ENCODE assay signal across 11 mouse cellular contexts in genomic region chr9:59706850-59707825, GRCm38 (mm10). TPM values are rescaled to one million over a fixed set of nuclear protein-coding genes. Genes with fewer than 3 reads are reported as not detected.
DNase-seq lines count a peak whose midpoint lies in the region; ATAC-seq and TF ChIP-seq lines count a peak whose summit lies in the region.
"Had no signal": no experiment of that assay in that cellular context is flagged by ENCODE, and none has a peak within 500 bp of the region (broad histone marks: within the 10 kb centered on the region; RNA-seq: fewer than 3 reads in every experiment).

No protein-coding gene starts in this region.

- no peak overlapping the region for H3K9ac ChIP-seq in kidney, embryonic 14.5 days (ENCODE audit: low read depth, low read length)
- no peak overlapping the region for H3K9ac ChIP-seq in MEL (ENCODE audit: control insufficient read depth, low read depth, low read length, poor library complexity, severe bottlenecking)
- H3K9ac ChIP-seq in lung, embryonic 14.5 days, result no peak overlapping the region
- H3K9ac ChIP-seq in stomach, embryonic 15.5 days, result no peak overlapping the region
- H3K9ac ChIP-seq: hindbrain, embryonic 14.5 days had no signal

- no peaks in the 10 kb centered on the region for H3K27me3 ChIP-seq in kidney, embryonic 14.5 days (ENCODE audit: control insufficient read depth, insufficient read depth, low read length)
- peaks cover 0 to 3% of the 10 kb centered on the region in 2 experiments; a peak in 1 of 4 replicates for H3K27me3 ChIP-seq in MEL (ENCODE audit: control insufficient read depth in 1 of 2, insufficient read depth in 2 of 2, low read length in 2 of 2)
- no peaks in the 10 kb centered on the region for H3K27me3 ChIP-seq in lung, embryonic 14.5 days (ENCODE audit: insufficient read depth, low read length)
- no peaks in the 10 kb centered on the region for H3K27me3 ChIP-seq in stomach, embryonic 15.5 days (replicated peaks)

- no peak overlapping the region for H3K4me2 ChIP-seq in kidney, embryonic 14.5 days (replicated peaks; ENCODE audit: low read depth, low read length)
- H3K4me2 ChIP-seq in lung, embryonic 14.5 days, result no peak overlapping the region
- no peak overlapping the region for H3K4me2 ChIP-seq in stomach, embryonic 15.5 days
- H3K4me2 ChIP-seq: hindbrain, embryonic 14.5 days; liver, embryonic 11.5 days had no signal

- no peak for TF ChIP-seq EP300 in MEL (IDR thresholded peaks at IDR 0.05; ENCODE audit: low read depth in 1 of 2, low read length in 2 of 2)

- 0 out of 2 replicates have a peak, but pooled peaks cover 3% of the 10 kb centered on the region for H3K4me1 ChIP-seq in kidney, embryonic 14.5 days (ENCODE audit: control insufficient read depth, insufficient read depth, low read length)
- peaks cover 2 to 8% of the 10 kb centered on the region in 2 experiments; a peak in 3 of 4 replicates for H3K4me1 ChIP-seq in MEL (ENCODE audit: control insufficient read depth in 1 of 2, insufficient read depth in 2 of 2, low read length in 2 of 2)
- no peaks in the 10 kb centered on the region for H3K4me1 ChIP-seq in lung, embryonic 14.5 days (ENCODE audit: insufficient read depth)
- 0 out of 2 replicates have a peak, but pooled peaks cover 4% of the 10 kb centered on the region for H3K4me1 ChIP-seq in stomach, embryonic 15.5 days

- TF ChIP-seq RAD21 in MEL (IDR thresholded peaks at IDR 0.05; ENCODE audit: low read depth, low read length), result no peak

- ATAC-seq in kidney, embryonic 14.5 days (ENCODE audit: low FRiP score, low TSS enrichment), result no peak
- no peak for ATAC-seq in lung, embryonic 14.5 days (ENCODE audit: insufficient read depth)
- peak; percentile 7; the same call in 1 of the 2 replicates for ATAC-seq in stomach, embryonic 15.5 days (ENCODE audit: insufficient read depth, low FRiP score, low read depth)
- ATAC-seq in activated CD4-positive, CD25-positive, alpha-beta regulatory T cell, adult 4 months, result no peak

- TF ChIP-seq POLR2A in MEL (IDR thresholded peaks at IDR 0.05; ENCODE audit: control insufficient read depth in 1 of 2, insufficient read depth in 1 of 2, low read depth in 1 of 2, low read length in 2 of 2, poor library complexity in 1 of 2), result no peak

- TF ChIP-seq CTCF in MEL (IDR thresholded peaks at IDR 0.05 in 2 of 3, conservative IDR thresholded peaks at IDR 0.05 in 1 of 3; ENCODE audit: control insufficient read depth in 1 of 3, insufficient read depth in 1 of 3, low read depth in 2 of 3, low read length in 3 of 3, poor library complexity in 1 of 3, severe bottlenecking in 1 of 3), result no peak
- no peak for TF ChIP-seq CTCF in lung, embryonic 14.5 days (IDR thresholded peaks at IDR 0.05; ENCODE audit: low read depth)

- H3K27ac ChIP-seq in kidney, embryonic 14.5 days (ENCODE audit: low read depth, low read length), result no peak overlapping the region
- H3K27ac ChIP-seq in MEL (ENCODE audit: control insufficient read depth, low read depth, low read length), result no peak overlapping the region
- H3K27ac ChIP-seq in lung, embryonic 14.5 days (ENCODE audit: low read depth), result peak overlapping the region; percentile 37; the same call in 1 of the 2 replicates
- H3K27ac ChIP-seq in stomach, embryonic 15.5 days, result no peak overlapping the region
- H3K27ac ChIP-seq: hindbrain, embryonic 14.5 days had no signal

- H3K4me3 ChIP-seq in kidney, embryonic 14.5 days (ENCODE audit: low read length), result no peak overlapping the region
- H3K4me3 ChIP-seq in MEL (ENCODE audit: control insufficient read depth in 1 of 2, insufficient read depth in 1 of 2, low read depth in 2 of 2, low read length in 2 of 2), result no peak overlapping the region
- no peak overlapping the region for H3K4me3 ChIP-seq in lung, embryonic 14.5 days (ENCODE audit: low read depth, low read length)
- no peak overlapping the region for H3K4me3 ChIP-seq in stomach, embryonic 15.5 days (replicated peaks)

- no peaks in the 10 kb centered on the region for H3K36me3 ChIP-seq in kidney, embryonic 14.5 days (ENCODE audit: control insufficient read depth, insufficient read depth, low read length)
- peaks cover 0 to 3% of the 10 kb centered on the region in 2 experiments; a peak in 2 of 4 replicates for H3K36me3 ChIP-seq in MEL (ENCODE audit: control insufficient read depth in 1 of 2, insufficient read depth in 2 of 2, low read length in 2 of 2)
- no peaks in the 10 kb centered on the region for H3K36me3 ChIP-seq in lung, embryonic 14.5 days (ENCODE audit: insufficient read depth)
- H3K36me3 ChIP-seq in stomach, embryonic 15.5 days, result no peaks in the 10 kb centered on the region

- H3K79me2 ChIP-seq in MEL (ENCODE audit: control insufficient read depth, insufficient read depth, low read length, poor library complexity), result no peaks in the 10 kb centered on the region

- WGBS in kidney, embryonic 14.5 days, result 57% methylated on average over 10 of the region's 10 CpGs
- 31% methylated on average over 10 of the region's 10 CpGs for WGBS in lung, embryonic 14.5 days
- WGBS in stomach, embryonic 15.5 days, result 35% methylated on average over 10 of the region's 10 CpGs

- no peaks in the 10 kb centered on the region for H3K9me3 ChIP-seq in kidney, embryonic 14.5 days (ENCODE audit: control insufficient read depth, low read length)
- no peaks in the 10 kb centered on the region for H3K9me3 ChIP-seq in MEL (replicated peaks; ENCODE audit: insufficient read depth, low read length)
- H3K9me3 ChIP-seq in lung, embryonic 14.5 days (ENCODE audit: low read depth, low read length), result no peaks in the 10 kb centered on the region
- no peaks in the 10 kb centered on the region for H3K9me3 ChIP-seq in stomach, embryonic 15.5 days

- peak; percentile 66 for DNase-seq in kidney, adult 11 months
- DNase-seq in MEL (ENCODE audit: low read depth, low spot score), result peak; percentile 75
- DNase-seq in lung, embryonic 14.5 days, result peak; percentile 34
- DNase-seq in right cerebral cortex, postnatal 25 days, result no peak
- DNase-seq in testis, postnatal 10 days (ENCODE audit: low spot score), result no peak

TF ChIP-seq in MEL, 35 proteins besides CTCF, POLR2A, EP300 and RAD21:
- TF ChIP-seq TBP (IDR thresholded peaks at IDR 0.05; ENCODE audit: low read depth, low read length), result peak; percentile 41; the same call in 1 of the 2 replicates
- no peak for TF ChIP-seq ZKSCAN1 (IDR thresholded peaks at IDR 0.05; ENCODE audit: low read depth, low read length)
- no peak for TF ChIP-seq MYB (IDR thresholded peaks at IDR 0.05; ENCODE audit: low read depth, low read length)
- TF ChIP-seq POLR2AphosphoS5 (IDR thresholded peaks at IDR 0.05; ENCODE audit: borderline replicate concordance, low read depth, low read length), result no peak
- TF ChIP-seq MXI1 (IDR thresholded peaks at IDR 0.05; ENCODE audit: low read depth, low read length), result no peak
- TF ChIP-seq MEF2A (IDR thresholded peaks at IDR 0.05; ENCODE audit: extremely low read depth, insufficient replicate concordance, low read depth, low read length, poor library complexity, severe bottlenecking), result no peak
- peak; percentile 78 for TF ChIP-seq GATA1 (IDR thresholded peaks at IDR 0.05; ENCODE audit: low read depth, low read length)

RNA-seq across cellular contexts. Expression of gene Gramd2, which starts 27.2 kb away (rescaled TPM):
- polyA plus RNA-seq in kidney, embryonic 14.5 days (2014; fragmentation: Nextera tagmentation; extraction: Ambion mirVana), result 0.66 TPM in 2 replicates
- not detected in 2 replicates for total RNA-seq in MEL (2012; rRNA removed)
- under 1 TPM in 1 of 2 experiments, not detected in 1; 0.04 TPM for polyA plus RNA-seq in MEL (2012; ENCODE audit: insufficient read depth in 1 of 2, insufficient read length in 2 of 2, low read depth in 1 of 2, low replicate concordance in 2 of 2, missing spikeins in 1 of 2)
- 3.1 and 4.6 TPM in 2 replicates for polyA plus RNA-seq in lung, embryonic 14.5 days (2014; fragmentation: Nextera tagmentation; extraction: Ambion mirVana)
- polyA plus RNA-seq in stomach, embryonic 15.5 days (2015; fragmentation: Nextera tagmentation; extraction: Ambion mirVana), result 1.5 TPM in 2 replicates
- not detected for polyA plus RNA-seq in activated CD4-positive, CD25-positive, alpha-beta regulatory T cell, adult 4 months (2017; shearing (Covaris generic))
- total RNA-seq: heart, adult 8-10 months had no signal

RNA-seq across cellular contexts. Expression of gene Senp8, which starts 43.4 kb away (rescaled TPM):
- 12.6 and 13.9 TPM in 2 replicates for polyA plus RNA-seq in kidney, embryonic 14.5 days (2014; fragmentation: Nextera tagmentation; extraction: Ambion mirVana)
- total RNA-seq in MEL (2012; rRNA removed), result 2.7 TPM in 2 replicates
- 1 to 10 TPM in 1 of 2 experiments, not detected in 1; 5.5 TPM for polyA plus RNA-seq in MEL (2012; ENCODE audit: insufficient read depth in 1 of 2, insufficient read length in 2 of 2, low read depth in 1 of 2, low replicate concordance in 2 of 2, missing spikeins in 1 of 2)
- 11.0 and 11.4 TPM in 2 replicates for polyA plus RNA-seq in lung, embryonic 14.5 days (2014; fragmentation: Nextera tagmentation; extraction: Ambion mirVana)
- polyA plus RNA-seq in stomach, embryonic 15.5 days (2015; fragmentation: Nextera tagmentation; extraction: Ambion mirVana), result 10.0 and 10.5 TPM in 2 replicates
- 1 to 10 TPM; 5.0 to 5.4 TPM for polyA plus RNA-seq in activated CD4-positive, CD25-positive, alpha-beta regulatory T cell, adult 4 months (2017; shearing (Covaris generic))

RNA-seq across cellular contexts. Expression of gene Myo9a, which starts 43.6 kb away (rescaled TPM):
- 16.4 and 20.4 TPM in 2 replicates for polyA plus RNA-seq in kidney, embryonic 14.5 days (2014; fragmentation: Nextera tagmentation; extraction: Ambion mirVana)
- total RNA-seq in MEL (2012; rRNA removed), result 3.3 and 3.8 TPM in 2 replicates
- 100 to 1,000 TPM in 1 of 2 experiments, 1 to 10 TPM in 1; 4.5 to 131 TPM for polyA plus RNA-seq in MEL (2012; ENCODE audit: insufficient read depth in 1 of 2, insufficient read length in 2 of 2, low read depth in 1 of 2, low replicate concordance in 2 of 2, missing spikeins in 1 of 2)
- 17.6 and 18.8 TPM in 2 replicates for polyA plus RNA-seq in lung, embryonic 14.5 days (2014; fragmentation: Nextera tagmentation; extraction: Ambion mirVana)
- 14.1 and 14.7 TPM in 2 replicates for polyA plus RNA-seq in stomach, embryonic 15.5 days (2015; fragmentation: Nextera tagmentation; extraction: Ambion mirVana)
- polyA plus RNA-seq in activated CD4-positive, CD25-positive, alpha-beta regulatory T cell, adult 4 months (2017; shearing (Covaris generic)), result 10 to 100 TPM; 31.8 to 42.8 TPM

RNA-seq across cellular contexts. Expression of gene Pkm, which starts 51.0 kb away (rescaled TPM):
- 879 and 1,230 TPM in 2 replicates for polyA plus RNA-seq in kidney, embryonic 14.5 days (2014; fragmentation: Nextera tagmentation; extraction: Ambion mirVana)
- total RNA-seq in MEL (2012; rRNA removed), result 710 and 1,836 TPM in 2 replicates
- 1,000 to 10,000 TPM in 1 of 2 experiments, 10 to 100 TPM in 1; 71.6 to 2,746 TPM for polyA plus RNA-seq in MEL (2012; ENCODE audit: insufficient read depth in 1 of 2, insufficient read length in 2 of 2, low read depth in 1 of 2, low replicate concordance in 2 of 2, missing spikeins in 1 of 2)
- polyA plus RNA-seq in lung, embryonic 14.5 days (2014; fragmentation: Nextera tagmentation; extraction: Ambion mirVana), result 1,391 and 1,486 TPM in 2 replicates
- 989 and 1,080 TPM in 2 replicates for polyA plus RNA-seq in stomach, embryonic 15.5 days (2015; fragmentation: Nextera tagmentation; extraction: Ambion mirVana)
- 100 to 1,000 TPM; 694 to 839 TPM for polyA plus RNA-seq in activated CD4-positive, CD25-positive, alpha-beta regulatory T cell, adult 4 months (2017; shearing (Covaris generic))

Comparison
In these comparisons a context has a peak if more than half of its experiments do, and no peak if none do; other contexts are left out.
1. DNase-seq: peak in kidney, adult 11 months (single experiment), MEL (single experiment) and lung, embryonic 14.5 days (single experiment); none in right cerebral cortex, postnatal 25 days (single experiment) and testis, postnatal 10 days (single experiment).